Mouse (Mus musculus): ENCODE measurements around the gene Orc5. TPM values are rescaled to one million over a fixed set of nuclear protein-coding genes. Genes with fewer than 3 reads are reported as not detected.

The Orc5 gene
- 3.4 and 3.8 TPM in 2 replicates for polyA plus RNA-seq (2012; rRNA removed)

- under 1% methylated on average over 31 of the region's 31 CpGs for WGBS
- peak; percentile 80 for DNase-seq (ENCODE audit: low read depth, low spot score)
These were observed at the start of gene Orc5 for GRCm38 (mm10) chr5:22550033-22550551. Gene Orc5, minus strand, starts transcription at chr5:22550429.

DNA sequence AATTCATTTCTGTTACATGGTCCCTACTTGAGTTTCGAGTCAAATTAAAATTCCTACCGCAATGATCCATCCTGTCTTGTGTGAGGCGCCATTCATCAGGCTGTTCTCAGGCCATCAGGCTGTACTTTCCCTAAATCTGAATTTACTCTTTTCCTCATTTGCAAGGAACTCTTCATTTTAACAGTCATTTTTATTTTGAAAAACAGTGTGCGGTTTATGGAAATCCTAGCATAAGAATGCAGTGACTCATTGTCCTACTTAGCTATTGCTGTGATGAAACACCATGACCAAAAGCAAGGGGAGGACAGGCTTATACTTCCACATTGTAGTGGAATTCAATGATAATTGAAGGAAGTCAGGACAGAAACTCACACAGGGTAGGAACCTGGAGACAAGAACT is 46.8 kb upstream of the Orc5 start:
- whole genome bisulfite sequencing, result 91% methylated on average over 4 of the region's 4 CpGs
- no peak for DNase-seq (ENCODE audit: low read depth, low spot score)

GRCm38 (mm10) chr5:22589370-22589966 is 39.2 kb upstream of the Orc5 start:
- WGBS, result 71% methylated on average over 1 of the region's 1 CpGs
- DNase-seq (ENCODE audit: low read depth, low spot score), result no peak

GRCm38 (mm10) chr5:22587492-22587891 is 37.3 kb upstream of the Orc5 start:
- WGBS, result 22% methylated on average over 1 of the region's 1 CpGs
- no peak for DNase-seq (ENCODE audit: low read depth, low spot score)

DNA sequence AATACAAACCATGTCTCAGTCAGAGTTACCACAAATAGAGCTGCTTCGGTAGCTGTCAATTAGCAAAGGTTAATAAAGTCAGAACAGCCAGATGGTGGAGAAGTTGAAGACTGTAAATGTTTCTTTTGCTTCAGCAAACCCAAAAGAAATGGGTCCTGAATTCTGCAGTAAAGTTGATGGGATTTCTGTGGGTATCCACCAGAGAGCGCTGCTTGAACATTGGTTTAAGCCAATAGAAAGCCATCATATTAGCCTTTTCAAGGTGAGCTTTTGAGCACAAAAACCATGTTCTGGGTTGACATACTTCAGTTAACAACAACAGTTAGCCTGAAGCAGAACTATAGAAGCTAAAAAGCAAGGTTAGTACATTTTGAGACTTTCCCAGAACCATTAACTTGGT is 34.3 kb upstream of the Orc5 start:
- 70% methylated on average over 2 of the region's 2 CpGs for WGBS
- DNase-seq (ENCODE audit: low read depth, low spot score), result no peak

GRCm38 (mm10) chr5:22578011-22578410 is 27.8 kb upstream of the Orc5 start:
- WGBS, result 81% methylated on average over 3 of the region's 3 CpGs

DNA sequence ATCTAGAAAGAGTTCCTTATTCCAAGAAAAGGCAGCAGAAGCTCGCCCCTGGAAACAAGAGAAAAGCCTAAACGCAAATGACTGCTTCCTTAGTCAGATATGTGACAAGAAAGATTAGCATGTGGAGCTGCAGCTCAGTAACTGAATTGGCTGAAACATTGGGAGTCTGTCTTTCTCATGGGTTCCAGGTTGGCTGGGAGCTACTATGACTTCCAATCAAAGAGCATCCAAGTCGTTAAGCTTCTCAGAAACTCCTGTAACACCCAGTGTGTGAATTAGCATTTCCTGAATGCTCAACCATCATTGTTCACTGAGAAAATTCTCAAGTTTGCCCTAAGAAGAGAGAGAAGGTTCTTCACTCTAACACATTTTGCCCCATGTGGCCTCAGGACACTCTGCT is 24.5 kb upstream of the Orc5 start:
- DNase-seq (ENCODE audit: low read depth, low spot score), result no peak
- WGBS, result 65% methylated on average over 3 of the region's 3 CpGs

More at GRCm38 (mm10) chr5:22578011-22578410, 27.8 kb upstream of the Orc5 start:
- no peak for DNase-seq (ENCODE audit: low read depth, low spot score)

DNA sequence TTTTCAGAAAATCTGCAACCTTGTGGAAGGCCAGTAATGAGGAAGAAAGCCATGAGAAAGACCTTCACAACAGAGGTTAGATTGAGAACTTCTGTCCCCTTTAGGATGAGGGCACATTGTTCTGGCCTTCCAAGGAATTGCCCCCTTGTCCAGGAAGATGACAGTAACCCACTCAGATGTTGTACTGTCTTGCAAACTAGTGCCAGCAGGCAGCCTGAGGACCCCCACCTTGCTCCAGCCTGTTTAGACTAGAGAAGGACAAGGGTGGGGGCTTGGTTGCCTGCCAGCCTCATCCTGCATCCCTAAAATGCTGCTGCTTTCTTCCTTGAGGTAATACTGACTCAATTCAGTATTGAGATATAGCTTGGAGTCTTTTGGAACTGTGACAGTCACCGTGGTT is 23.9 kb upstream of the Orc5 start:
- no peak for DNase-seq (ENCODE audit: low read depth, low spot score)
- 49% methylated on average over 1 of the region's 1 CpGs for WGBS

DNA sequence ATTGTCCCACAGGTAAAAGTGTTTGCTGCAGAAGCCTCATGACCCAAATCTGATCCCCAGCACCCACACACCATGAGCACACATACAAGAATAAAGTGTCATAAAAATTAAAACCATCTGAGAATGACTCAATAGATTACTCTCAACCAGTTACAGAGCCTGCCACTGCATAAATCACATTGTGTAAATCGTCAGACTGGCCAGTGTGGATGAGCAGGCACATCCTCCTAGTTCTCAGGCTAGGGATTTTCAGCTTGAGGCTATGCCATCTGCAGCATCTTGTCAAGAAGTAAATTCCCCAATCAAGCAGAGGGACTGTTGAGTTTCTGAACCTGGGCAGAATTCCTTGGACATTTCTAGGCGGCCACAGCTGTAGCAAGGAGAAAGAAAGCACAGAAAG is 23.5 kb upstream of the Orc5 start:
- 49% methylated on average over 2 of the region's 2 CpGs for WGBS
- no peak for DNase-seq (ENCODE audit: low read depth, low spot score)

GRCm38 (mm10) chr5:22572881-22573280 is 22.7 kb upstream of the Orc5 start:
- no peak for DNase-seq (ENCODE audit: low read depth, low spot score)
- 96% methylated on average over 6 of the region's 6 CpGs for WGBS

GRCm38 (mm10) chr5:22572456-22572855 is 22.2 kb upstream of the Orc5 start:
- 72% methylated on average over 3 of the region's 3 CpGs for WGBS
- no peak for DNase-seq (ENCODE audit: low read depth, low spot score)

DNA sequence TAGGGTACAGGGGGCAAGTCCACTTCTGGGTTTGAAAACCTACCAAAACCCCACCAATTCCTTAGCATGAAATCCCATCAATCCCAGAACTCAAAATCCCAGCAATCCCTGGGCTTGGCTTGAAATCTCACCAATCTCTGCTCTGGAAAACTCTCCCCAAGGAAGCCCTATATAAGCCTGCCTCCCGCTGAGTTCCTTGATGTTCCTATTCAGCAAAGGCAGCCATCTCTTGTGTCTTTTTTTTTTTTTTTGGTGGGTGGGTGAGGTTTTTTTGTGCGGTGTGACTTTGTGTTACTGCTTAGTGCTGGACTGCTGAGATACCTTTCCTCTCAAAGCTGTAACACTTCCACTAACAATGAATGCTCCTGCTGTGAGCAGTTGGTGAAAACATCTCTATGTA is 15.5 kb upstream of the Orc5 start:
- WGBS, result 82% methylated on average over 2 of the region's 2 CpGs
- DNase-seq (ENCODE audit: low read depth, low spot score), result no peak

DNA sequence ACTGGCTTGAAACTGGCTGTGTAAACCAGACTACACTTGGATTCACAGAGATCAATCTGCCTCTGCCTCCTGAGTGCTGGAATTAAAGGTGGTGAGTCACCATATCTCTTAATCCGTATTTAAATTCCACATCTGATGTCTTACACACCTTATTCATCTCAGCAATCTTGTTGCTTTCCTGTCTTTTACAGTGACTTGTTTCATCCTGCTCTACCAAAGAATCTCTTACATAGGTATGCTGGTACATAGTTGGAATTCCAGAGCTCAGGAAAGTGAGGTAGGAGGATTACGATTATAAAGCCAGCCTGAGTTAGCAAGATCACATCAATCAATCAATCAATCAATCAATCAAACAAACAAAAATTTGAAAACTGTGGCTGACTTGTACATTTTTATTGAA is 9.6 kb upstream of the Orc5 start:
- WGBS, result 74% methylated on average over 2 of the region's 2 CpGs
- DNase-seq (ENCODE audit: low read depth, low spot score), result no peak

GRCm38 (mm10) chr5:22557491-22558113 is 7.4 kb upstream of the Orc5 start:
- 47% methylated on average over 4 of the region's 4 CpGs for WGBS
- DNase-seq (ENCODE audit: low read depth, low spot score), result no peak

GRCm38 (mm10) chr5:22556713-22557112 is 6.5 kb upstream of the Orc5 start:
- no peak for DNase-seq (ENCODE audit: low read depth, low spot score)
- WGBS, result 84% methylated on average over 4 of the region's 4 CpGs

GRCm38 (mm10) chr5:22552233-22552765 is 2.1 kb upstream of the Orc5 start:
- no peak for DNase-seq (ENCODE audit: low read depth, low spot score)
- 97% methylated on average over 14 of the region's 14 CpGs for WGBS

DNA sequence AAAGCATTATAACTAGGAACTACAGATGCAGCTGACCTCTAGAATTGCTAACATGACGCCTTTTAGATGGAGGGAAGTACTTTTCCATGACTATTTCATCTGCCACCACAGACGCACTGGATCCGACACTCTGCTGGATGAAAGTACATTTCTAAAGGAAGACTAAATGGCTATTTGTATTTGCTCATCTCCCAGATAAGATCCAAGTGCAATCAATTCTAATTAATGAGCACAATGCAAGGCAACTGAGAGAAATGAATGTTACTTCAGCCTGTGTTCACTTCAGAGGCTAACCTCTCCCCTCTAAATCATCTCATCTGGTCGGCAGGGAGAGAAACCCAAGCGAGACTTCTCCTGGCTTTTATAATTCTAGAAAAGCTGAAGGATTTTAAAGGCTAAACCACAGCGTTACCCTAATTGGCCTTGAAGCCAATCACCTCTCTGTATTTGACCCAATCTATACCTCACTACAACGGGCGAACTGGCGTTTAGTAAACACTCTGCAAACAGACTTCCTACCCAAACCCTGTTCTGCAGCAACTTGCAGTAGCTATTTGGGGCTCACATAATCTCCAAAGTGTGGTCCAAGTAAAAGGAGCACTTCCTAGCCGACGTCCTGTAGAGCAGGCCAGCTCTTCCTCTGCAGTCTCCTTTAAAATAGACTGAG is 730 bp downstream of the Orc5 start:
- WGBS, result 3% methylated on average over 11 of the region's 11 CpGs
- peak; percentile 2 for DNase-seq (ENCODE audit: low read depth, low spot score)

- DNase-seq (ENCODE audit: low read depth, low spot score), result peak; percentile 8
- 30% methylated on average over 6 of the region's 6 CpGs for WGBS
These were observed 1.6 kb downstream of the Orc5 start for GRCm38 (mm10) chr5:22548556-22549161.

- WGBS, result 92% methylated on average over 5 of the region's 5 CpGs
- DNase-seq (ENCODE audit: low read depth, low spot score), result no peak
These were observed 3.7 kb downstream of the Orc5 start for GRCm38 (mm10) chr5:22546536-22546935.

DNA sequence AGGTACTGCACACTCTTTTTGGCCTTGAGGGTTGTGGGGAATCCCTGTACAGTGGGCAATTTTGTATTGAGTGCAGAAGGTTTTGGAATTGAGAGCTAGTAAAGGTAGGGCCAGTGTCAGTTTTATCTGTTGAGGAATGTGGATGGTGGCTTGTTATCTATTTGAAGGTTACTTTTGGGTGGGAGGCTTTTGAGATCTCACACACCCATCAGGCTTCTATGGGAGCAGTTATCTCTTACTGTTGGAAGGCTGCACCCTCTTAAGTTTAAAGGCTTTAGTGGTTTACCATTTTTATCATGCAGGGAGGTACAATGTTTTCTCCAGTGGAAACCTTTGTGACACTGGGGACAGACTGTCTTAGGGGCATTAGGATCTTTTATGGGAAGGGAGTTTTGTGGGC is 4.9 kb downstream of the Orc5 start:
- DNase-seq (ENCODE audit: low read depth, low spot score), result no peak
